Mouse (Mus musculus) kidney, adult 8-10 months (tissue): ENCODE results near the gene Spryd3.
"Not testable (repeated sequence)": the region's sequence is repeated elsewhere in the genome, so short reads cannot be mapped to it uniquely, and the experiment has no call there.

ENCODE experiments used
- DNase-seq, 2 experiments: peaks; one replicate each; pipeline ENCODE4 v3.0.0; 2022

Spryd3 gene

GRCm38 (mm10) chr15:102097147-102097915 is 38.7 kb downstream of the Spryd3 start:
- no peak for DNase-seq

GRCm38 (mm10) chr15:102094988-102095387 is 41.0 kb downstream of the Spryd3 start:
- no peak for DNase-seq

- DNase-seq, result no peak
These were observed 41.9 kb downstream of the Spryd3 start for GRCm38 (mm10) chr15:102094157-102094556.

- DNase-seq, result no peak
These were observed 43.8 kb downstream of the Spryd3 start for GRCm38 (mm10) chr15:102092222-102092621.

GRCm38 (mm10) chr15:102091688-102092087 is 44.3 kb downstream of the Spryd3 start:
- no peak for DNase-seq

- no peak for DNase-seq
These were observed 44.9 kb downstream of the Spryd3 start for GRCm38 (mm10) chr15:102091063-102091679.

DNA sequence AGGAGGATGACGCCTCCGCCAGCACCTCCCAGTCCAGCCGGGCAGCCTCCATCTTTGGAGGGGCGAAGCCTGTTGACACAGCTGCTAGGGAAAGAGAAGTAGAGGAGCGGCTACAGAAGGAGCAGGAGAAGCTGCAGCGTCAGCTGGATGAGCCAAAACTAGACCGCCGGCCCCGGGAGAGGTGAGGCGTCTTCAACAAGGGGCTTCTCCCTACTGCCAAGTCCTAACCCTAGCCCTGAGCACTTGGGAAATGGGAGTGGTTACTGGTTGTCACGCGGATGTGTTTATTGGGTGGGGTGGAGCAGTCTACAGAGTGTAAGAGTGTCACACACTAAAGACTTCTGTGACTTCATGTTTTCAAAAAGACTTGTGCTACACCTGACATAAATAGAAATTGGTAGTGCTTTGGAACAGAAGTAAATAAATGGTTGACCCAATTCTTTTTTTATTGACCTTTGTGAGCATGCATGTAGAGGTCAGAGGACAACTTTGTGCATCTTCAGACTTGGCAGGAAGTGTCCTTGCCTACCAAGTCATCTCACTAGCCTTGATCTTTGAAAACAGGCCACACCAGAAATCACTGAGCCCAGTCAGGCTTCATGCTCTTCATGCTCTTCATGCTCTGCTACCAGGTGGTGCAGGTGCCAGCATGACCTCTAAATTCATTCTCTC is 46.0 kb downstream of the Spryd3 start:
- DNase-seq, result no peak

DNA sequence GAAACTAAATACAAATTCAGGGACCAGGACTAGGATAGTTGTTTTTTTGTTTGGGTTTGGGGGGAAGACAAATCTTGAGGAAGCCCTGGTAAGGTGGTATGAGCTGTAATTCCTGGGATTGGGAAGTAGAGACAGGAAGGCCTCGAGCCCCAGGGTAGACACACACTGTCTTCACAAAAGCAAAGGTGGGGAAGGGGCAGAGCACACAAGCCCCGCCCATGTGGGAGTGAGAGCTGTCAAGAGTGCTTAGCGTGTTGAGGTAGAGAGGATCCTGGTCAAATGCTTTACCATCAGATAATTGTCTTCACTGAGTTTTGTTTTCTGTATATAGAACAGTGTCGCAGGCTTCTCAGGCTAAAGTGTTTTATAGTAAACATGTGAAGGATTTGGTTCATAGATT is 53.0 kb downstream of the Spryd3 start:
- no peak for DNase-seq

DNA sequence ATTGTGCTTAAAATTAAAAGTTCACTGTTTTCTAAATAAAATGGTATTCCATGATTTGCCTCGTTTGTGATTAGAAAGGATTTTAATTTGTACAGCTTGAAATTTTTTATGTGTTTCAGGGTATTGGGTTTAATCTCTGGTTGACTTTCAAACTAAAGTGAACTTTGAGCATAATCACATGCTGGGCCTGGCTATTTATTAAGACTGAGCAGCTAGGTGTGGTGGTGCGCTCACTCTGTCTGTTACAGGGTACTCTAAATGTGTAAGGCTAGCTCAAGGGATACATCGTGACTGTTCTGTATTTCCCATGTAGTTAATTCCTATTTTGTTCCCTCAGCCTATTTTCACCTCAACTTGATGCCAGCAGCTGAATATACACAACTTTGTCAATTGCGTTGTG is 53.9 kb downstream of the Spryd3 start:
- DNase-seq, result peak; percentile 64 to 65

DNA sequence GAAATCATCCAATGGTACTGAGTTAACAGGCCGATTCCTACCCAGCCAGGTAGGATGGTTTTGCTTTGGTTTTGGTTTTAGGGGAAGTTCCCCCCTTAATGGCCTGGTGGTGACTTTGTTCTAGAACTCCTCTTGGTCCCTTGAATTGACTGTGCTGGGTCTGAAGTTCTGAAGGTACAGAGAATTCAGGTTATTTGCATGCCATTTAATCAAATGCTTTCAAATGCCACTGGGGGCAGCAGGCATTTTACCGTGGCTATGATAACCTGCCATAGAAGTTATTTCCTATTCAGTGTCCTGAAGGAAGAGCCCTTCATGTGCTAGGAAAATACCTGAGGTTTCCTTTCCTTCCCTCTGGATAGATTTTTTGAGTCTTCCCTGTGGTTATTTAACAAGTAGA is 55.6 kb downstream of the Spryd3 start:
- no peak for DNase-seq

GRCm38 (mm10) chr15:102079924-102080323 is 56.1 kb downstream of the Spryd3 start:
- DNase-seq, result not testable (repeated sequence)

GRCm38 (mm10) chr15:102079221-102079620 is 56.8 kb downstream of the Spryd3 start:
- no peak for DNase-seq

DNA sequence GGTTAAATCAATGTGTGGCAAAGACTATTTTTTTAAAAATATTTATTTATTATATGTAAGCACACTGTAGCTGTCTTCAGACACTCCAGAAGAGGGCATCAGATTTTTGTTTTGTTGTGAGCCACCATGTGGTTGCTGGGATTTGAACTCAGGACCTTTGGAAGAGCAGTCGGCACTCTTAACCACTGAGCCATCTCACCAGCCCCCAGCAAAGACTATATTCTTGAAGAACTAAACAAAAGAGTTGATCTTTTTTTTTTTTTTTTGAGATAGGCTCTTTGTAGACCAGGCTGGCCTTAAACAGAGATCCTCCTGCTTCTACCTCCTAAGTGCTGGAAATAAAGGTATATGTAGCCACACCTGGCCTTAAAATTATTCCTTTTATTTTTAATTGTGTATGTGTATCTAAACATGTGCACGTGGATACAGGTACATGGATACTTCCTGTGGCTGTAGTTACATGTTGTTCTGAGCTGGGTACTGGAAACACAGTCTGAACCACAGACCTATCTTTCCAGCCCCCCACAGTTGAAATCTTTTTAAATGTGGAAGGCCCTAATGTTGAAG is 58.8 kb downstream of the Spryd3 start:
- no peak for DNase-seq

DNA sequence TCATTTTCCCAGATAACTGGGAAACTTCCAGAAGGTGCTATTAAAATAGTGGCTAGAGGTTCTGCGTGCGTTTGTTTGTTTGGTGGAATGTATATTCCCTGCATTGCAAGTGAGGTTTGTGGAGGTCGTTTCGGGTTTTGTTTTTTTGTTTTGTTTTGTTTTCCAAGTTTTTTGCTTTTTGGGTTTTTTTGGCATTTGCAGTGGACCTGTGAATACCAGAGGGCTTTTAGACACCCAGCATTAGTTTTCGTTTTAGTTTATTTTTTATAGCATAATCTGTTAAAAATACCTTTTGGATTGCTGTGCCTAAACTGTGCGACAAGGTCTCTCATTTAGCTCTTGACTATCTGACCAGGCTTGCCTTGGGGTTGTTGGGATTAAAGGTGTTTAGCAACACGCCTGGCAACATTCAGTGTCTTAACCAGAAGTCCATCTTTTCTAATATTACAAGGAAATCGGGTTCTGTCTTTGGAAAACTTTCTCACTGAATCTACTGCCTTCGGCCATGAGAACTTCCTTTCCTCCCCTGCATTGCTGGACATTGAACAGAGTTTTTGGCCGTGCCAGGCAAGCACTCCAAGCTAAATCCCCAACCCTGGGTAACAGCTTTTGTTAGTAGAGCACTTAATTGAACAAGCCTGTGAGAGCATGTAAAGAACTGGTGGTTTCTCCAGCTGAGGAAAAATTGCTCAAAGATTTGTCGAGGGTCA is 61.0 kb downstream of the Spryd3 start:
- DNase-seq, result no peak

- DNase-seq, result peak; percentile 55 to 65
These were observed 61.8 kb downstream of the Spryd3 start for GRCm38 (mm10) chr15:102074070-102074731.

GRCm38 (mm10) chr15:102073559-102074069 is 62.4 kb downstream of the Spryd3 start, which contains the start of gene Eif4b:
Gene Eif4b (plus strand): TSS chr15:102073773.
- peak; percentile 99 for DNase-seq

DNA sequence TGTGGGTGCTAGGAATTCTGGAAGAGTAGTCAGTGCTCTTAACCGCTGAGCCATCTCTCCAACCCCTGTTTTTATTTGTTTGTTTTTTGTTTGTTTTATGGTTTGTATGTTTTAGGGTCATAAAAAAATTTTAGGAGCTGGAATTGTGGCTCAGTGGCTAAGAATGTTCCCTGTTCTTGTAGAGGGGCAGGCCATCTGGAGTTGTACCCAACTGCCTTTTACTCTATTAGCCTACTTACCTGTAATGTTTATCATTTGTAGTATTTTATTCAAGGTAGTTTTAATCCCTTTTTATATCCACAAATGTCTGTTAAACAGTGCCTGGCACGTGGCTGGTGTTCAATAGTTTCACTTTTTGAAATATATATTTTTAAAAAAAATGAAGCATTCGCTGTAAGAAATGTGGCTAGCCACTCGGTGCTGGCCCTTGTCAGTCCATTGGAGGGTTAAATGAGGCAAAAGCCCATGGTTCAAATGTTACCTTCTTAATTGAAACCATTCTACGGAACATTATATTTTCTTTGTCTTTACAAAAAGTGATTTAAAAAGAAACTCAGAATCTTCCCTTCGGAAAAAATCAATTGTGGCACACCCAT is 63.0 kb downstream of the Spryd3 start:
- no peak for DNase-seq

- no peak for DNase-seq
These were observed 65.3 kb downstream of the Spryd3 start for GRCm38 (mm10) chr15:102070476-102071467.
